Mouse (Mus musculus) megakaryocyte, adult 5-6 weeks (primary cell): ENCODE results near the gene Map3k5. TPM values are rescaled to one million over a fixed set of nuclear protein-coding genes. Genes with fewer than 3 reads are reported as not detected.
A peak's percentile ranks its signal among the peaks of the same experiment; 100 is the strongest.

ENCODE experiments used
- ATAC-seq: 2 replicates; pipeline ENCODE4 v1.8.0; 2016; ENCODE audit warnings: mild to moderate bottlenecking, inconsistent platforms; ENCODE audit not compliant: poor library complexity, severe bottlenecking
- total RNA-seq, 2 experiments: library from RNA; stranded (forward) in 1 of 2; stranded (reverse) in 1 of 2; fragments of 153-499, 151-499 nt in 1 of 2; fragments of 221-1000, 200-1000 nt in 1 of 2; gene quantifications; 2 replicates each; pipeline versions ENCODE4 v1.2.3 to v1.2.4; 2015 to 2017

Map3k5 gene
- total RNA-seq, 2 experiments from 2014 or later, result 25.4 to 36.7 TPM

DNA sequence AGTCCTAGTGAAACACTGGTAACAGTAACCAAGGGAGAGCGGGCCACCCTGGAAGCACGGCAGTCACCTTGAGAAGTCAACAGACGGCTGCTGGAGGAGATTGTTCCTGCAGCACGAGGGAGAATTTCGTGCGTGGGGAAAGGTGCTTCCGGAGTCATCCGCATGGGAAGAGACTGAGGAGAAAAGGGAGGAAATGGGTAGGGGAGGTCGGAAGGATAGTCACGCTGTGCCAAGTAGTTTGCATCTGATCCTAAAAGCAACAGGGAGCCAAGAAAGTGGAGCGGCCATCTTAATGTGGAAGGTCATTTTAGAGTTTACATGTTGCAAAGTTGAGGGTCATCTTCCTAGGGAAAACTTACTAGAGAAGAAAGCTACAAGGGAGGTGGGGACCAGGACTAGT, 155.9 kb downstream of the Map3k5 start:
- no peak for ATAC-seq

GRCm38 (mm10) chr10:20091416-20091815, 157.1 kb downstream of the Map3k5 start:
- ATAC-seq, result no peak

GRCm38 (mm10) chr10:20092371-20092770, 158.1 kb downstream of the Map3k5 start:
- no peak for ATAC-seq

GRCm38 (mm10) chr10:20101456-20101855, 167.2 kb downstream of the Map3k5 start:
- no peak for ATAC-seq

- peak; percentile 94 for ATAC-seq
These were observed 170.1 kb downstream of the Map3k5 start for GRCm38 (mm10) chr10:20104271-20104931.

DNA sequence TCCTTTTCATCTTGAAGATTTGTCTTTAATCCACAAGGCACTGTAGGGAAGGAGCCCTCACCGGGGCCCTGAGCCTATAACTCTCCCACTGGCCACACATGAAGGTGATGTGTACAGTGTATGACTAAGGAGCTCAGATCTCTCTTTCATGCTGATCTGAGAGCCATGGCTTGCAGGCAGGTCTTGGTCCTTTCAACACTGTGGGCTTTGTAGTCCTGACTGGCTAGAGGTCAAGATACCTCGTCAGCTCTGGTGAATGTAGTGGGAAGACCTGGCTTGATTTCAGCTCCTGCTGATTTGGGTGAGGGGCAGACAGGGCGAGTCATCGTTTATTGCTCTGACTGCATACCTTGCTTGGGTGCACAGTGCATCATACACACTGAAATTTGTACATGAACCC, 171.3 kb downstream of the Map3k5 start:
- ATAC-seq, result peak; percentile 20

- ATAC-seq, result no peak
These were observed 172.8 kb downstream of the Map3k5 start for GRCm38 (mm10) chr10:20107031-20107430.

DNA sequence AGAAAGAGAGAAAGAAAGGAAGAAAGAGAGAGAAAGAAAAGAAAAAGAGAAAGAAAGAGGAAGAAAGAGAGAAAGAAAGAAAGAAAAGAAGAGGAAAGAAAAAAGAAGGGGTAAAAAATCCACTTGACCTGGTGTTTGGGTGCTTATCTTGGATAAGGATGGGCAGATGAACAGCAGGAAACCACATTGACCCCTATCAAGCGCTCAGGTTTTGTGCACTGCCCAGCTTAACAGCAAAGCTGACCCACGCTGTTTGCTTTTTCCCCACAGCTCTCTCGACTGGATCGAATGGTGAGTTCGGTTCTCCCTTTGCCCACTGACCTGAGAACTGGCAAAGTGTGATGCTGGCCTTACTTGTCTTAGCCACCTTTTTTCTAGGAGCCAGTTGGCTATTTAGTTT, 177.2 kb downstream of the Map3k5 start:
- ATAC-seq, result no peak

DNA sequence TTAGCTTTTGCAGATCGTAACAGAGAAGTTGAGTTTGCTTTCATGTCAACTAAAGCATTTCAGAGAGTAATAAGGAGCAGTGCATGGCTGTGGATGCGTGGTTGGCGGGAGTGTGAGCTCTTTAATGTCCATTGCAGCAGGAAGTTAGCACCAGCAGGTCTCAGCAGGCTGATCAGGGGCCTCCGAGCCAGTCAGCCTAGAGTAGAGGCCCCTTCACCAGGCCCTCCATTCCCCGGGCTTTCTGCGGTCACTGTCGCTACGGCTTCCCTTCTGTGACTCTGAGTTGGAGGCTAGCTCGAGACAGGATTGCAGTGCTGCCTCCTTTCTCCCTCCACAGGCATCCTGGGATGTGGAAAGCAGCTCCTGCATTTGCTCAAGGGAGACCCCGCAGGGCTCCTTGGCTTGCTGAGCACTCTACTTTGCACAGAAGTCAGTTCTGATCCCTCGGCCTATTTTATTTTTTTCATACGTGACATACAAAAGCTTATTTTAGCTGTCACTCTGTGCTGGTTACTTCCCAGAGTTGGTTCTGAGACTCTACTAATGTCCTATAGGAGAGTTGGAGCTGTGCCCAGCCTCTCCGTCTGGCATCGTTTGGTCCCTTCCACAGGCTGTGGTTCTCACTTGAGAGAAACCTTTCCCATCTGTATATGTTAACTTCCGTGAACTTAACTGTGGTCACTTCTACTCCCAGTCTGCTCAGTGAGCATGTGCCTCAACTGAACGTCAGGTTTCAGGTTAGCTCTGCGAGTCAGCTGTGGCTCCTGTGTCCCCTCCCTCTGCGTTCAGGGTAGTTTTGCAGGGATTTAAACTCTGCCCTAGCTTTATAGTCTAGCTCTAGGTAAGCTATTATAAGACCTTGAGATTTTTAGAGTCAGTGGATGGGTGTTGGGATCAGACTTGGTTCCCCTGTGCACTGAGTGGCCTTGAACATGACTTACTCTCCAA, 178.0 kb downstream of the Map3k5 start:
- ATAC-seq, result no peak

GRCm38 (mm10) chr10:20119504-20120425, 185.5 kb downstream of the Map3k5 start:
- peak; percentile 63 for ATAC-seq

DNA sequence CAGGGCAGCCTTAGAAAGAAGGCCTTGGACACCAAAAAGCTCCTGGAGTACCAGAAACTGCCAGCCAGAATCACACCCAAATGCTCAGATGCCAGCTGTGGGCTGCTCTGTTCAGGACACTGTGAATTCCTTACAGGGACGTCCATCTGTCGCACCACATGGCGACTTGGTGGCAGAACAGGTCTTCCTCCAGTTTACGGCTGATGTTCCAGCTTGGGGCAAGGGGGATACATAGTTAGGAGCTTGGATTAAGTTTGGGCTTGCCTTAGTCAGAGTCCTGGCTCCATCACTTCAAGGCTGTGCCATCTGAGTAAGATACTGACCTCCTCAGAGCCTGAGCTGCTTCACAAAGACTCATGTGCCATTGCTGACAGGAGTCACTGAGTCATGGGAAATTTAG, 187.7 kb downstream of the Map3k5 start:
- ATAC-seq, result no peak

GRCm38 (mm10) chr10:20123401-20123800, 189.1 kb downstream of the Map3k5 start:
- ATAC-seq, result peak; percentile 85

DNA sequence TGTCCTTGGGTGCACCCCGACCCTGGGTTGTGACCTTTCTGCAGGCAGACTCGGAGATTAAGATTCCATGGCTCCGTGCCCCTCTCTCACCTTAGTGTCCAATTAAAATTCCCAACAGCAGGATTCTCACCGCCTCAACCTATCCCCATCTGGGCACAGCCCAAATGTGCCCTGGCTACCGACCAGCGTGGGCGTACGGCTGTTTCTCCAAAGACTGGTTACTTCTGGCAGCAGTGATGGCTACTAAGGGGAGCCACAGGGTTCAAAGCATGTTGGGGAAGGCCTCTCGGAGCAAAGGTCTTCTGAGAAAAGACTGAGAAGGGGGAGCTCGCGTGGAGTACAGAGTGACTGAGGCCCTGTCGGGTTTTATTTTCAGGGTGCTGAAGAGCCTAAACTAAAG, 190.3 kb downstream of the Map3k5 start:
- ATAC-seq, result no peak

DNA sequence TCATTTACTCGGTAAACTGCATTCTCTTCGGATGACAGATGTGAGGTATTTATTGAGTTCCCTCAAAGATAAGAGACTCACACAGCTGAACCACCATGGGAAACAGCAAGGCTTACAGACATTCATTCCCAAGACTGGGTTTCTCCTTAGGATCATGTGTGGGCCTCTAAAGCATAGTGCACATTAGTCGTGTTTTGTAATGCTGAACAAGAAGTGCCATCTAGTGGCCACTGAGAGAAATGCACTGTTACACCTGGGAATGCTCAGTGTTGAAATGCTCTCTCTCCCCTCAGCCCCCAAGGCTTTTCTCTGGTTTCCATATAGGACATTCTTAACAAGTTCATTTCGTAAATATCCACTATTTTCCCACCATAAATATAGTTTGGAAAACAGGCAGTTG, 191.0 kb downstream of the Map3k5 start:
- ATAC-seq, result peak; percentile 67

DNA sequence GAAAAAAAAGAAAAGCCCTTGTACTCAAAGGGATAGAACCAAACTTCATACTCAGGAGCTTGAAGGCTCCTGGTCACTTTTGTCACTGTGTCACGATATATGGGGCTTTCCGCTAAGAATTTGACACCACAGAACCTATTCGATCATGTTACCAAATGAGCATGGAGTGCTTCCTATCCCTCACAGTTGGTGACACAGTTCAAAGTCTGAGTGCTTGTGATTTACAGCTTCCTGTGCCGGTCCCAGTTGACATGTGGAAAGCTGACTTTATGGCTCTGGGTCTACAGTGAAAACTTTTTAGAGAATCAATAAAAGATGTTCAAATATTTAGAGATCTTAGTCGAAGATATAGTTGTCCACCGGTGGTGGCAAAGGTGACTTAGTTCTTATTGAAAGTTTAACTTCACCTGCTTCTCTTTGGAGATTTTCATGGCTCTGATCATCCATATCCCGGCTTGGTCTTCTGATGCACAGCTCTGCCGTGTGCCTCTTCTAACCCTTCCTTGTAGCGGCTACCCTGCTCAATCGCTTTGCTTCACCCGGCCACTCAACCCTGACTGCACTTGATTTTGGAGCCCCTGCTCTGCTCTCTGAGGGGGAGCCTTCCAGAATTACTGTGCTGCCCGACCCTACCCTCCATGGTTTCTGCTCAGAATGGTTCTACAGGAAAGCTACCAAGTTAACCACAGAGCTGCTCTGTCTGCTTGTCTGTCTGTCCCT, 198.8 kb downstream of the Map3k5 start:
- ATAC-seq, result no peak

GRCm38 (mm10) chr10:20135350-20136058, 201.2 kb downstream of the Map3k5 start:
- no peak for ATAC-seq

DNA sequence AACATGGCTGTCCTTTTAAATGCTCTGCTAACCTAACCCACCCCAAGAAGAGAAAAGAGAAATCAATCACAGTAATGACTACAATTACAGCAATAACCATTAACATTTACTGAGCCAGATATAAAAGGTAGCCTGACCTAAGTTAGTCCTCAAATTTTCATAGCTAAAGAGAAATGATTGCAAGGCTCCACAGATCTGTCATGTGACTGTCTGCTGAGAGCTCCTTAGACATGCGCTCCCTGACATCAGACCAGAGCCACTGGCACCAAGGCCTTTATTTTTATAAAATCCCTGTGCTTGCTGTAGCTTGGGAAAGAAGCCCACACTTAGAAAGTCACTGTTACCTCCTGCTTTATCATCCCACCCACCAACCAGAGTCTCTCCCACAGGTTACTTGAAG, 202.2 kb downstream of the Map3k5 start:
- ATAC-seq, result no peak

DNA sequence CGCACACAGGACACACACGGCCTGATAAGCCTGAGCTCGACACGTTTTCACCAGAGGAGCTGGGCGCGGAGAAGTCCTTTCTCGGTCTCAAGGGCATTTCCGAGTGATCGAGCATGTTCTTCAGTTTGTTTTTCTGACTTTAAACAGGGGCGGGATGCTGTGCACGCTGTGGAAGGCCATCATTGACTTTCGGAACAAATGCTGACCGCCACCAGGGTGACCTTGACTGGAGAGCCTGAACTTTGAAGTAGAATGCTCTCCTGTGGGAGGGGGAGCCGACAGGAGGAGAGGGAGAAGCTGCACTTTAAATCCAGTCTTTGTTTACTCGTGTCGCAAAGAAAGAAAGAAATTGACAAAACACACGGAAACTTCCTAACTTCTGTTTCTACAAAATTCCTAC, 207.1 kb downstream of the Map3k5 start:
- no peak for ATAC-seq

DNA sequence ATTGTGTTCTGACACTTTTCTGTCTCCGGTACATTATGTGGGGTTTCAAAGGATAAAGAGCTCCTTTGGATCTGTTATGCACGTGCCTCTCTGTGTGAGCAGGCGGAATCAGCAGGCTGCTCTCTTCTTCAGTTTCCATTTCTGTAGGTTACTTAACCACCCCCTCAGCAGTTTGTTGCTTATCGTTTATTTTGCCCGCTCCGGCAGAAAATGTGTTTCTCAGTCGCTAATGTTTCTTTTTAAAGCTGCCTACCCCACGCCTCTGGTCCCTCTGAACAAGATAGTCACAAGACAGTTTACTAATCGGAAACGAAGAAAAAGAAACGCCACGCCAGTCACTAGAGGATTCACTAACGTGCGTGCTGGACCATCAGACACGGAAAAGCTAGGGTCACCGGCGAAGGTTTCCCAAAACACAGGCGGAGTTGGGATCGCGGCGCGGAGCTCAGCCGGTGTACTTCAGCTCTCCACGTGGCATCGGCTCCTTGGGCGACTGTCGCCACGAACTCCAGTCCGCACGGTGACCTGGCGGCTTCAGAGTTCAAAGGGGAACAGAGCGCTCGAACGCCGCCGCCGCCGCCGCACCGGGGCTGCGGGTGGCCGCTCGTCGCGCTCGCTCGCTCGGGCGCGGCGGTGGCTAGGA, 214.0 kb downstream of the Map3k5 start, which contains the start of gene Map7:
Gene Map7 (plus strand): TSS at position 342 of the 643 bp plus-strand sequence.
- ATAC-seq, result peak; percentile 41
